Mouse (Mus musculus): ENCODE measurements around the gene Nmnat3.

Nmnat3 gene

DNA sequence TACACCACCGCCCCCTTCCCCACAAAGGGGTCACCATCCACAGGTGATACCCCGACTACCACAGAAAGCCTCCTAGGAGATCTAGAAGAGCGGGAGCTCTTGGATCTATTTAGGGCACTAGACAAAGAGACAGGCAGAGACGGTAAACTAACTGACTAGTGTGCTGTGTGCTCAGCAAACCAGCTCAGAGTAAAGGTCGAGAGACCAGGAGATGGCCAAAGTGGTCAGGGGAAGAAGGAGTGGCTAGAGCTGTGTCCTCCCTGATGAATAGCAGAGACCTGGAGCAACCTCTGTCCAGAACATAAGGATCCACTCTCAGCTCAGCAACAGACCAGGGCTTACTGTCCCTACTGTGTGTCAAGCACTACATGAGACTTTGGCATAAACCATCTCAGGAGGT lies 135.4 kb downstream of the Nmnat3 start, which contains the start of gene Rbp1:
Gene Rbp1, plus strand, starts transcription at position 306 of the 400 bp plus-strand sequence.
- DNase-seq (ENCODE audit: low spot score) = no peak

DNA sequence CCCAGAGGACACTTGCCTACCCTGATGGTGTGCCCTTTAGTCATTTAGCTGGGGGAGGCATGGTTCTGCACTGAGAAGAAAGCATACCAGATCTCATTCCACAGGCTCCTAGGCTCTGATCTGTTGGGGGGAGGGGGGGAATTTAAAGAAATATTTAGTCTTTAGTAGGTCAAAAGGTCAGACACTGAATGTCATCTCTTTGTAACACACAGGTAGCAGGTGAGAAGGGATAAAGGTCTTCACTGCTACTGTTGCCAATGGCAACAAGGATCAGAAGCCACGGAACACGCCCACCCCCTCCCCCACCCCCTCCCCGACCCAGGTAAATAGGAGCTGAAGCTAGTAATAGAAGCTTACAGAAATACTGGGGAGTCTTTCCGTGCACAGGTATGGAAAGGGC lies 136.5 kb downstream of the Nmnat3 start:
- DNase-seq (ENCODE audit: low spot score) = no peak

DNA sequence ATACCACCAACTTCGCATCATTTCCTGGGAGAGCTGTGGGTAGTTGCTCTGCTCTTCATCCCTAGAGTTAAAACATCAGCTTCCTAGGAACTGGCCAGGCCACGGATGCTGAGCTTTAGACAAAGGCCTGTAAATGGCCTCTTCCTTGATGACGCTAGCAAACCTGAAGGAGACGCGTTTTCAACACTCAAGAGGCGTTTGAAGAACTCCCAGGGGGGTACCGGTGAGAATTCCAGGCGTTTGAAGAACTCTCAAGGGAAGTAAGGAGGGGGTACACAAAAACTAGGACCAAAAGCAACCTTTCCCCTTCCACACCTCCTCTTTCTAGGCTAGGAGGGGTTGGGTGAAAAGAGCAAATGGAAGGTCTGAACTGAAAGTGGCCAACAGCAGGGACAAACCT lies 137.1 kb downstream of the Nmnat3 start:
- no peak for DNase-seq (ENCODE audit: low spot score)

DNA sequence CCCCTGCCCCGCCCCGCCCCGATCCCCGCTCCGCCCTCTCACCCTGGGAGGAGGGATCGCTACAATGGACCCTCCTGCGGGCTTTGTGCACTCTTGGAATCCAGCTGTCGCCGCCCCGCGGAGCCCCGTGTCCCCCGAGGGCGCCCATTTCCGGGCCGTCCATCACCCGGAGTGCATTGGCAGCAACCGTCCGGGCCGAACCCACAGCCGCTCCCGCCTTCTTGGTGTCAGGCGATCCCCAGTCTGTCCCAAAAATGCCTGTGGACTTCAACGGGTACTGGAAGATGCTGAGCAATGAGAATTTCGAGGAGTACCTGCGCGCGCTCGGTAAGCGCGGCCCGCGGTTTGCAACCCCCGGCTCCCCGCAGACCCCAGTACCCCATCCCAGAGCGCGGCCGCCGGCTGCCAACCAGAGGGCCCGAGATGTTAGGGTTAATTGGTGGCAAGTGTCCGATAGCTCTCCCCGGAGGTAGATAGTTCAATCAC lies 137.5 kb downstream of the Nmnat3 start:
- peak; percentile 52 for DNase-seq (ENCODE audit: low spot score)

DNA sequence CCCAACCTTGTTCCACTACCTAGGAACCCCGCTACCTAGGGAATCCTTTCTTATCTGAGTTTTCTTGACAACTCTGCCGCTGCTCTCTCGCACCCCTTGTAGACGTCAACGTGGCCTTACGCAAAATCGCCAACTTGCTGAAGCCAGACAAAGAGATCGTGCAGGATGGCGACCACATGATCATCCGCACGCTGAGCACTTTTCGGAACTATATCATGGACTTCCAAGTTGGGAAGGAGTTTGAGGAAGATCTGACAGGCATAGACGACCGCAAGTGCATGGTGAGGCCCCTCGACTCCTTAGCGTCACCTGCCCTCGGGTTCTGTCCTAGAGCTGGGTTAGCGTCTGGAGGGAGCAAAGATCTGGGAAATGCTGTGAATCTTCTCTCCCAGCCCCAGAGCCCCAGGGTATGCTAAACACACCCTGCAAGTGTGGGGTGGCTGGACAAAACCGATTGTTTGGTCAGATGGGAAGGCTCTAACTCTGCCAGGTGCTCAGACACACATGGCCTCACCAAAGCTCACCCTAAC lies 138.2 kb downstream of the Nmnat3 start:
- no peak for DNase-seq (ENCODE audit: low spot score)

DNA sequence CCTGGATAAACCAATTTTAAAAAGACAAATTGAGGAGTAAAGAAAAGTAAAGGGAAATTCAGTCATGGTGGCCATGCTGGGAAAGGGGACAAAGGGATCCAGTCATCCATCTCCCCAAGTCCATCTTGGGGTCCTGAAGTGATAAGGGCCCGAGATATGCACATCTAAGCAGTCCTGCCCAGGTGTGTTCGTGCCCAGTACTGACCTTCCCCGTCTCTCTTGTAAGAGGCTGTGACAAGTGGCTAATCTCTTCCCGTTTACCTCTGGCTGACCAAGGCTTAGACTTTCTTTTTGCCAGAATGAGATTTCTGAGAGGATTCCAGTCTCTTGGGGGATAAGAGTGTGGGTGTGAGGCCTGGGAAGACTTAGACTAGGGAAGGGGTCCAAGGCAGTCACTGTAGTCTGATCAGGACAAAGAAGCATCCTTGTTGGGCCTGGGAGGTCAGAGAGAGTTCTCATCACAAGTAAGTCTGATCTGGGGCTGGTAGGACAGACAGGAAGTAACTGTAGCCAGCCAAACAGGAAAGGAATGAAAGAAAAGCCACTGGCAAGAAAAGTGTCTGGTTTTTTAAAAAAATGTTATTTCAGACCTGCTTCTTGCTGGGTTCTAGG lies 140.8 kb downstream of the Nmnat3 start:
- no peak for DNase-seq (ENCODE audit: low spot score)

DNA sequence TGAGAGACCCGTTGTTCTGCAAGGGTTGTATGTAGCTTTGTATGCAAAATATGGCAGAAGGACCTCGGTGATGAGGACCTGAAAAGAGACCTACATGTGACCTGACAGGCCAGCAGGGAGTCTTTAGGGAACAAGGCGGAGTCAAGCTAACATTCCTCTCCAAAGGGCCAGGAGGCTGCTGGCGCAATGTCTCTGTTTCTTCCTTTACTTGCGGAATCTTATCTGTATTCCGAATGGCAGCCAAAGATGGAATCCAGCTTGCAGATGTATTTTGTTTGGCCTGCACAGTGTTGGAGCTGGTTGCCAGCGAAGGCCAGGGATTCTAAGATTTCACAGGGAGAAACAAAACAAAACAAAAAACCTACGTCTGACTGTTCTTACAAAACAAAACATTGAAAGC lies 141.5 kb downstream of the Nmnat3 start:
- no peak for DNase-seq (ENCODE audit: low spot score)

DNA sequence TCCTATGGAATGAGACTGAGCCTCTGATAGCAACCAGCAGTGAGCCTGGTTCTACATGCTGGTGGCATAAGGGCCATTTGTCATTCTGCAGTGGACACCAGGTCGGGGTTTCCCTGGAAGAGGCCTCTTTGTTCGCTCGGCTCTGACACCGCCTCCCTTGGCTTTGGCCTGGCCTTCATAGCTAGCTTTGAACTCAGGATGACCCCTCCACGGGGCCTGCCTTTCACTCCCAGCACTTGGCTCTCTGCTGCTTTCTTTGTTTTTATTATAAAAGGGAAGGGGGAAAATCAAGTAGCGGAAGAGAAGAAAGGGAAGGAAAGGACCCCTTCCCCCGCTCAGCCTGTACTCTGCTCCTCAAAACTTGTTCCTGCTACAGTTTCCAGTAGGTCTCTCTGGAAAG lies 142.6 kb downstream of the Nmnat3 start:
- DNase-seq (ENCODE audit: low spot score) = no peak

DNA sequence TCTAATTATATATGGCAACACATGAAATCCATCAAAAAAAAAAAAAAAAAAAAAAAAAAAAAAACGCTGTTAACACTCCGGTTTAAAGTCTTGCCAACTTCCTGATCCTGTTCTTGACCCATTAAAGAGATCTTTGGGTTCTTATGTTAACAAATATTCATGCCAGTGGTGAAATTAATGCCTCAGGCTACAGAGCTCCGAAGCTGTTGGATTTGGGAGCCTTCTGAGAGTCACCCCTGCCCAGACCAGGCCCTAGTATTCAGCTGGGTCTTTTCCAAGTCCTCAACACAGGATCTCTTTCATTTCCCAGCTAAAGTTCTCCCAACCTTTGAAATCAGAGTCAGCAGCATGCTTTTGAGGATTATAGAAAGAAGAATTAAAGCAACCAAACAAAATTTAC lies 143.3 kb downstream of the Nmnat3 start:
- no peak for DNase-seq (ENCODE audit: low spot score)

DNA sequence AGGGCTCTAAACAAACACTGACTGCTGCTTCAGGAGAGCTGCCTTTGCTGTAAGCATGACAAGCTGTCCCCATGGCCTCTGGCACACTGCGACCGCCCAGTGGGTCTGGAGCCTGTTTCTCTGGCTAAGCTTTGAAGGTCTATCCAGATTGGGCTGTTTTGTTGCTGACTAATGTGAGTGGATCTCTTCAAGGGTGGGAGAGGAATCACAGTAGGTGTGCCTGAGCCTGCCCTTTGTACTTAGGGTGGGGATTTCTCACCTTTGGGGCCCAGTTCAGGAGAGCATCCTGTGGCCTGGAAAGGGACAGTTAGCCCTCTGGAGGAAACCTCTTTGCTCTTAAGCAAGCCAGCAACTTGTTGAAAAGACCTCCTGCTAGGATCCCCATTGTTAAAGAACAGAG lies 145.8 kb downstream of the Nmnat3 start:
- DNase-seq (ENCODE audit: low spot score) = no peak

DNA sequence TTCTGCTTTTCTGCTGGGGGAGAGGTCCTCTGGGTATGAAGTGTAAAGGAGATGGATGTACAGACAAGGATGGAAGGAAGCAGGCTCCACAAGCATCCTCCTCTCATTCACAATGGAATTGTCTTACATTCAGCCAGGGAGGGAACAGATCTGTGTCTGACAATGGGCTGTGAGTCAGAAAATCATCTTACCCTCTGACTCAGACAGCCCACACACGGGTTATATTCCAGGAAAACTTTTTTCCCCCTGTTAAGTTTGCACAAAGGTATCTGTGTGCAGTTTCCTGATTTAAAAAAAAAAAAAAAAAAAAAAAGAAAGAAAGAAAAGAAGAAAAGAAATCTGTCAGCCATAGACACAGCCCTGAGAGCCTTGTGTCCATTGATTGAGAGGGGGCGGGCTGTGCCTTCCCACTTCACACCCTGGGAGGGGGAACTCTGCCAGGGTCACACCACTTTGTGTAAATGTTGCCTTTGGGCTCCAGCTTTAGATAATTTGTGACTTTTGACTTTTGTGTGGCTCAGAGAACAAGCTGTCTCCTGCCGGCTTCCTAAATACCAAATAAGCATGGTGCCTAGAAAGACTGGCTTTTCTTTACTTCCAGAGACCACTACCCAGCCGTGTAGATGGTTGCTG lies 146.8 kb downstream of the Nmnat3 start:
- no peak for DNase-seq (ENCODE audit: low spot score)

DNA sequence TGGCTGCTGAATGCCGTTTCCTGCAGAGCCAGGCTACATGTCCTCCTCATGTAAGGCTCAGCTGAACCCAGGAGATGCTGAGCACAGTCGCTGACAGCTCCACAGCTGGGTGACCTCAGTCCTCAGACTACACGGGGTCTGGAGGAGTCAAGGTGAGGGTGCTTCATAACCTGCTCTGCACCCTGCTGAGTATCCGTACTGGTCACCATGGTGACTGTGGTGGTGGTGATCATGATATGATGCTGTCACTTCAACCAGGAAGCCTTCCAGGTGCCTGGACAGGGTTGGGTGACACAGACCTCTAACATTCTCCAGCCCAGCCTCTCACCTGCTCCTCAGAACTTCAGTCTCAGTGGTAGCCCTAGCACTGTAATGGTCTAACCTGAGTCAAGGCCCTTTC lies 150.6 kb downstream of the Nmnat3 start:
- no peak for DNase-seq (ENCODE audit: low spot score)

DNA sequence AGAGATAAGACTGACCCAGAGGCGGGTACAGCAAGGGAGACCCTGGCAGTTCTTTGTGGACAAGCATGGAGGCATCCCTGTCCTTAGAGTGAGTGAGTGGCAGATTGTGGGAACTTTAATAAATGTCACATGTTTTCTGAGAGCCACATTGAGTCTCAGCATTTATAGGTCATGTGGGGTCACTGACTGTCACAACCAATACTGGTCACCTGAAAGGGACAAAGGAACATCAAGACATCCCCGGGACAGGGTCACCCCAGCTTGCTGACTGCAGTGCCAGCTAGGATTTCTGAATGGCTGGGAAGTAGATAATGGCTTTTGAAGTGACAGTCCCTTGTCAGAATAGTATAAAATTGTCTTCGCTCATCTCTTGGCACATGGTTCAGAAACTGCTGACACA lies 151.9 kb downstream of the Nmnat3 start:
- no peak for DNase-seq (ENCODE audit: low spot score)

DNA sequence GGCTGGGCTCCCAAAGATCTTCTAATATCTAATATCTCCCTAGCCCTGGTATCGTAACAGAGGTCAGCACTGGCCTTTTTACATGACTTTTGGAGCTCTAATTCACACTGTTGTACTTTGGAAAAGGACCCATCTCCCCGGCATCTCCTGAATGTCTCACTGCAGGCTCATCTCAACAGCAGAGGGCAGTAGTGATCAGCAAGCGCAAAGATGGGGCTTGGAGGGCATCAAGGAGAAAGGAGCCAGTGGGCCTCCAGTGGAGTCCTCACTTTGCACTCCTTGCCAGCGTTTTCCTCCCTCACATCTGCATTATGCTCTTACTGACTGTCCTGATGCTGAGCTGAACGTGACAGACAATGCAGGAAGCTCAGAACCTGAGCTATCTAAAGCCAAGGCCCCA lies 155.4 kb downstream of the Nmnat3 start:
- no peak for DNase-seq (ENCODE audit: low spot score)

DNA sequence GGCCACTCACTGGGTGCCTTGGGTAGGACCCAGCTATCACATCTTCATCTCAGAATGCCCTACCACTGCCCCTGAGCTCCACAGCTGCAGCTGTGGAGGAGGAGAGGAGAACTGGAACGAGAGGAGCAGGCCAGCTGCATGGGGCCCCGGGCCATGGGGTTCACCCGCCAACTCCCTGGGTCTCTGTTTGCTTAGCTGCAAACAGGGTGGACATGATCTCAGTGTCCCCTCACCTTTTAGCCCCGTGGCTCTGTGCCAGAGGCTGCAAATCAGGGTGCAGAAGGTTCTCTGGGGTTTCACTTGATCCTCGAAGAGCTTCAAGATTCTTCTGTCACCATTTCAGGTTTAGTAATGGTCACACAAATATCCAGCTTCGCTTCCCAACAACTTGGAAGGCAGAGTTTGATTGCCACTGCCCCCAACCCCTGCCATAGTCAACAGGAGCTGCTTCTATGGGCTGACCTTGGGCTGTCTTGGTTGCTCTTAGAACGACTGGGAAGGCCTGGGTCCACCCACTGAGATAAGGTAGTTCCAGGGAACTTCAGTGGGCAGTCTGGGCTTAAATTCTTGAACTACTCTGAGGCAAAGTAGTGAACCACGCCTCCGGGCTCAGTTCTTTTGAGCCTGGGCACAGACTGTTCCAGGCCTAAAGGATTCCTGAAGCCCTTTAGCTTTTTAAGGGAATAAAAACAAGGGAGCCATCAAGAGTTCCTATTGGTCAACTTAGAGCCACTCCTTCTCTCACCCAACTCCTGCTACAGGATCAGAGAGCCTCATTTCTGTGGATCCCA lies 158.3 kb downstream of the Nmnat3 start:
- DNase-seq (ENCODE audit: low spot score) = no peak

DNA sequence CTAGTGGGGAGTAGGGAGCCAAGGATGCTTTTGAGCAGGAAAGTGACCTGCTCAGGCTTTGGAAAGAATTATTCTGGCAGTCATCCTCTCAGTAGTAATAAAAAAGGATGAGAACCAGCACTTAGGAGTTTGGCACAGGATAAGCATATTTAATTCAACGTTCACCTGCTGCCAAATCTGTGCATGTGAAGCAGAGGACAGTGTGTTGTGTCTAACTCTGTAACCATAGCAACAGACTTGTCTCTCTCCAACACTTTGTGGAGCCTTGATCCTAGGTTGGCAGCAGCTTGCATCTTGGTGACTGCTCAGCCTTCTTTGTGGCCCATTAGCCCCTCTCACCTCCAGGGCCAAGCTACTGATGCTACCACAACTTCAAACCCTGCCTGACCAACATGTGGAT lies 163.7 kb downstream of the Nmnat3 start:
- DNase-seq (ENCODE audit: low spot score) = no peak

DNA sequence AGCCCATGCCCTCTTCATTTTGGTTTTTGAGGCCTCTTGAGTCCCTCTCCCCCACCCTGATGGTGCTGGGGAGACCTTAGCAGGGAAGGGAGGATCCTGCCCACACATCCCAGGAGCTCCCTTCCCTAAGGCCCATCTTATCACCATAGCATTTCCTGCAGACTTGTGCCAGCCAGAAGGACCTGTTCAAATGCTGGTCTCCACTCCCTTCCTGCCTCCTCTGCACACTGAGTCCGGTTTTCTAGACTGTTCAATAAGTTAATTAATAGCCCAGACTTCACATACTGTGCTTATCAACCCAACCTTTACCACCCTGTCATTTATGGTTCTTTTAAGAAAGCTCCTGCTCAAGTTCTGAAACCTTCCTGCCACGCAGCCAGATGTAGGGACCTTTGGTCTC lies 179.5 kb downstream of the Nmnat3 start:
- no peak for DNase-seq (ENCODE audit: low spot score)
